Mouse (Mus musculus) MEL (cell line): ENCODE measurements around the gene Ino80. TPM values are rescaled to one million over a fixed set of nuclear protein-coding genes. Genes with fewer than 3 reads are reported as not detected.
A peak's percentile ranks its signal among the peaks of the same experiment; 100 is the strongest.

Experiments
- DNase-seq: peaks from one replicate; pipeline ENCODE4 v3.0.0; 2011; ENCODE audit warnings: low read depth, low spot score
- H3K27ac ChIP-seq: 2 replicates; pipeline ENCODE4 v1.5.1; 2012; ENCODE audit warnings: low read depth, mild to moderate bottlenecking, control low read depth, low read length, moderate library complexity; ENCODE audit not compliant: control insufficient read depth
- H3K27me3 ChIP-seq, 2 experiments: fragments of 150-350 bp in 1 of 2; sonication (generic) in 1 of 2; 2 replicates each; pipeline ENCODE4 v1.6.1; 2012; ENCODE audit warnings: low read length in 2 of 2, mild to moderate bottlenecking in 2 of 2, improper control_type of control experiment in 1 of 2, moderate library complexity in 1 of 2; ENCODE audit not compliant: insufficient read depth in 2 of 2, control insufficient read depth in 1 of 2
- H3K36me3 ChIP-seq, 2 experiments: 2 replicates each; pipeline ENCODE4 v1.6.1; 2012 to 2014; ENCODE audit warnings: low read length in 2 of 2, improper control_type of control experiment in 1 of 2, inconsistent platforms in 1 of 2, mild to moderate bottlenecking in 1 of 2; ENCODE audit not compliant: insufficient read depth in 2 of 2, control insufficient read depth in 1 of 2
- H3K4me1 ChIP-seq, 2 experiments: fragments of 150-350 bp in 1 of 2; sonication (generic) in 1 of 2; 2 replicates each; pipeline ENCODE4 v1.6.1; 2012; ENCODE audit warnings: low read length in 2 of 2, improper control_type of control experiment in 1 of 2, mild to moderate bottlenecking in 1 of 2; ENCODE audit not compliant: insufficient read depth in 2 of 2, control insufficient read depth in 1 of 2
- H3K4me3 ChIP-seq, 2 experiments: fragments of 150-350 bp in 1 of 2; sonication (generic) in 1 of 2; 2 replicates each; pipeline ENCODE4 v1.5.1; 2012; ENCODE audit warnings: low read depth in 2 of 2, low read length in 2 of 2, mild to moderate bottlenecking in 2 of 2, moderate library complexity in 2 of 2, control low read depth in 1 of 2, improper control_type of control experiment in 1 of 2; ENCODE audit not compliant: control insufficient read depth in 1 of 2, insufficient read depth in 1 of 2
- H3K79me2 ChIP-seq: 2 replicates; pipeline ENCODE4 v1.6.1; 2012; ENCODE audit warnings: mild to moderate bottlenecking, low read length, moderate library complexity; ENCODE audit not compliant: control insufficient read depth, poor library complexity, insufficient read depth
- H3K9ac ChIP-seq: 2 replicates; pipeline ENCODE4 v1.6.1; 2012; ENCODE audit warnings: low read depth, mild to moderate bottlenecking, control low read depth, low read length, moderate library complexity; ENCODE audit not compliant: control insufficient read depth, poor library complexity, severe bottlenecking
- H3K9me3 ChIP-seq: fragments of 150-350 bp; sonication (generic); replicated peaks from 2 replicates; pipeline ENCODE4 v1.6.1; 2012; ENCODE audit warnings: mild to moderate bottlenecking, low read length, improper control_type of control experiment, moderate library complexity; ENCODE audit not compliant: insufficient read depth
- BHLHE40 ChIP-seq: IDR thresholded peaks from 2 replicates; pipeline ENCODE4 v1.6.1; 2012; ENCODE audit warnings: low read depth, mild to moderate bottlenecking, inconsistent platforms, low read length, improper control_type of control experiment, borderline replicate concordance
- CHD2 ChIP-seq: IDR thresholded peaks from 2 replicates; pipeline ENCODE4 v1.6.1; 2011; ENCODE audit warnings: low read length, improper control_type of control experiment
- CTCF ChIP-seq, 3 experiments: IDR thresholded peaks in 2 of 3; conservative IDR thresholded peaks in 1 of 3; 2 replicates each; pipeline ENCODE4 v1.5.1; 2011 to 2012; ENCODE audit warnings: low read length in 3 of 3, low read depth in 2 of 3, mild to moderate bottlenecking in 2 of 3, improper control_type of control experiment in 1 of 3, inconsistent platforms in 1 of 3, mixed read lengths in 1 of 3, moderate library complexity in 1 of 3; ENCODE audit not compliant: control insufficient read depth in 1 of 3, insufficient read depth in 1 of 3, poor library complexity in 1 of 3, severe bottlenecking in 1 of 3
- E2F4 ChIP-seq: IDR thresholded peaks from 2 replicates; pipeline ENCODE4 v1.6.1; 2011; ENCODE audit warnings: low read depth, low read length, improper control_type of control experiment, borderline replicate concordance
- EP300 ChIP-seq, 2 experiments: IDR thresholded peaks; 2 replicates each; pipeline ENCODE4 v1.6.1; 2011; ENCODE audit warnings: improper control_type of control experiment in 2 of 2, low read length in 2 of 2, low read depth in 1 of 2, mild to moderate bottlenecking in 1 of 2
- ETS1 ChIP-seq: IDR thresholded peaks from 2 replicates; pipeline ENCODE4 v1.6.1; 2012; ENCODE audit warnings: low read depth, mild to moderate bottlenecking, inconsistent platforms, low read length, improper control_type of control experiment, moderate library complexity
- GABPA ChIP-seq: IDR thresholded peaks from 2 replicates; pipeline ENCODE4 v1.6.1; 2012; ENCODE audit warnings: low read depth, mild to moderate bottlenecking, inconsistent platforms, low read length, improper control_type of control experiment, moderate library complexity
- GATA1 ChIP-seq: IDR thresholded peaks from 2 replicates; pipeline ENCODE4 v1.6.1; 2011; ENCODE audit warnings: low read depth, low read length, improper control_type of control experiment
- HCFC1 ChIP-seq: IDR thresholded peaks from 2 replicates; pipeline ENCODE4 v1.6.1; 2012; ENCODE audit warnings: low read depth, mild to moderate bottlenecking, inconsistent platforms, low read length, improper control_type of control experiment, moderate library complexity
- JUND ChIP-seq: IDR thresholded peaks from 2 replicates; pipeline ENCODE4 v1.6.1; 2011; ENCODE audit warnings: low read depth, mild to moderate bottlenecking, improper control_type of control experiment, low read length
- KAT2A ChIP-seq: conservative IDR thresholded peaks from 2 replicates; pipeline ENCODE4 v1.6.1; 2012; ENCODE audit warnings: low read depth, low read length, improper control_type of control experiment, inconsistent platforms
- MAFK ChIP-seq: IDR thresholded peaks from 2 replicates; pipeline ENCODE4 v1.6.1; 2011; ENCODE audit warnings: low read depth, mild to moderate bottlenecking, low read length, improper control_type of control experiment, borderline replicate concordance
- MAX ChIP-seq: IDR thresholded peaks from 2 replicates; pipeline ENCODE4 v1.6.1; 2011; ENCODE audit warnings: low read length, improper control_type of control experiment
- MAZ ChIP-seq: IDR thresholded peaks from 2 replicates; pipeline ENCODE4 v1.6.1; 2012; ENCODE audit warnings: low read depth, mild to moderate bottlenecking, inconsistent platforms, low read length, improper control_type of control experiment
- MEF2A ChIP-seq: IDR thresholded peaks from 2 replicates; pipeline ENCODE4 v1.6.1; 2014; ENCODE audit warnings: low read depth, mild to moderate bottlenecking, inconsistent platforms, low read length, improper control_type of control experiment; ENCODE audit not compliant: poor library complexity, insufficient replicate concordance, severe bottlenecking; ENCODE audit errors: extremely low read depth
- MXI1 ChIP-seq: IDR thresholded peaks from 2 replicates; pipeline ENCODE4 v1.6.1; 2011; ENCODE audit warnings: mild to moderate bottlenecking, low read depth, low read length, improper control_type of control experiment
- MYB ChIP-seq: IDR thresholded peaks from 2 replicates; pipeline ENCODE4 v1.6.1; 2011; ENCODE audit warnings: mild to moderate bottlenecking, low read depth, low read length, improper control_type of control experiment
- MYC ChIP-seq: IDR thresholded peaks from 2 replicates; pipeline ENCODE4 v1.6.1; 2011; ENCODE audit warnings: low read depth, mild to moderate bottlenecking, low read length, improper control_type of control experiment, moderate library complexity
- NELFE ChIP-seq: IDR thresholded peaks from 2 replicates; pipeline ENCODE4 v1.6.1; 2011; ENCODE audit warnings: low read depth, low read length, improper control_type of control experiment
- POLR2A ChIP-seq, 2 experiments: IDR thresholded peaks; 2 replicates each; pipeline ENCODE4 v1.6.1; 2011 to 2012; ENCODE audit warnings: low read length in 2 of 2, mild to moderate bottlenecking in 2 of 2, control low read depth in 1 of 2, improper control_type of control experiment in 1 of 2, low read depth in 1 of 2, moderate library complexity in 1 of 2; ENCODE audit not compliant: control insufficient read depth in 1 of 2, insufficient read depth in 1 of 2, poor library complexity in 1 of 2
- POLR2AphosphoS2 ChIP-seq: IDR thresholded peaks from 2 replicates; pipeline ENCODE4 v1.6.1; 2011; ENCODE audit warnings: low read length, improper control_type of control experiment
- POLR2AphosphoS5 ChIP-seq: IDR thresholded peaks from 2 replicates; pipeline ENCODE4 v1.6.1; 2012; ENCODE audit warnings: low read depth, borderline replicate concordance, mild to moderate bottlenecking, inconsistent platforms, low read length, moderate library complexity, mixed read lengths
- RAD21 ChIP-seq: IDR thresholded peaks from 2 replicates; pipeline ENCODE4 v1.6.1; 2011; ENCODE audit warnings: mild to moderate bottlenecking, low read depth, low read length, improper control_type of control experiment
- RCOR1 ChIP-seq: IDR thresholded peaks from 2 replicates; pipeline ENCODE4 v1.6.1; 2012; ENCODE audit warnings: low read depth, mild to moderate bottlenecking, inconsistent platforms, low read length, improper control_type of control experiment
- SMC3 ChIP-seq: IDR thresholded peaks from 2 replicates; pipeline ENCODE4 v1.6.1; 2011; ENCODE audit warnings: low read depth, low read length, improper control_type of control experiment
- TAL1 ChIP-seq: IDR thresholded peaks from 2 replicates; pipeline ENCODE4 v1.6.1; 2012; ENCODE audit warnings: mild to moderate bottlenecking, inconsistent platforms, low read length, moderate library complexity, mixed read lengths
- TCF12 ChIP-seq: IDR thresholded peaks from 2 replicates; pipeline ENCODE4 v1.6.1; 2014; ENCODE audit warnings: low read depth, mild to moderate bottlenecking, inconsistent platforms, low read length, improper control_type of control experiment, moderate library complexity
- UBTF ChIP-seq: IDR thresholded peaks from 2 replicates; pipeline ENCODE4 v1.6.1; 2012; ENCODE audit warnings: low read depth, mild to moderate bottlenecking, inconsistent platforms, low read length, improper control_type of control experiment, moderate library complexity, borderline replicate concordance; ENCODE audit not compliant: insufficient read depth
- USF1 ChIP-seq: IDR thresholded peaks from 2 replicates; pipeline ENCODE4 v1.6.1; 2014; ENCODE audit warnings: low read depth, mild to moderate bottlenecking, inconsistent platforms, low read length, improper control_type of control experiment, moderate library complexity
- USF2 ChIP-seq, 2 experiments: IDR thresholded peaks; 2 replicates each; pipeline ENCODE4 v1.6.1; 2011 to 2012; ENCODE audit warnings: improper control_type of control experiment in 2 of 2, low read length in 2 of 2, borderline replicate concordance in 1 of 2, inconsistent platforms in 1 of 2, low read depth in 1 of 2, mild to moderate bottlenecking in 1 of 2; ENCODE audit not compliant: insufficient read depth in 1 of 2
- ZC3H11A ChIP-seq: IDR thresholded peaks from 2 replicates; pipeline ENCODE4 v1.6.1; 2012; ENCODE audit warnings: low read depth, mild to moderate bottlenecking, inconsistent platforms, low read length, improper control_type of control experiment
- ZKSCAN1 ChIP-seq: IDR thresholded peaks from 2 replicates; pipeline ENCODE4 v1.6.1; 2012; ENCODE audit warnings: low read depth, mild to moderate bottlenecking, inconsistent platforms, low read length, improper control_type of control experiment, moderate library complexity
- ZMIZ1 ChIP-seq: IDR thresholded peaks from 2 replicates; pipeline ENCODE4 v1.6.1; 2012; ENCODE audit warnings: low read depth, mild to moderate bottlenecking, inconsistent platforms, low read length, improper control_type of control experiment, moderate library complexity
- ZNF384 ChIP-seq: IDR thresholded peaks from 2 replicates; pipeline ENCODE4 v1.6.1; 2012; ENCODE audit warnings: low read depth, mild to moderate bottlenecking, inconsistent platforms, low read length, improper control_type of control experiment
- polyA plus RNA-seq, 2 experiments: library from polyadenylated mRNA; stranded (reverse) in 1 of 2; unstranded in 1 of 2; fragments of >175 nt in 1 of 2; fragments of >200 nt in 1 of 2; gene quantifications; 2 replicates each; pipeline versions ENCODE4 v1.2.1 to v1.2.4; 2012; ENCODE audit warnings: low replicate concordance in 2 of 2, low read depth in 1 of 2; ENCODE audit not compliant: insufficient read length in 2 of 2, insufficient read depth in 1 of 2, missing spikeins in 1 of 2
- total RNA-seq: library from RNA; depleted of rRNA; stranded (reverse); fragments of 300-350 nt; gene quantifications from 2 replicates; pipeline ENCODE4 v1.2.3, GENCODE M21; 2012; rRNA removed

Ino80 gene
- total RNA-seq (13.9 and 16.3 TPM in 2 replicates), polyA plus RNA-seq (10 to 100 TPM; 23.1 to 37.9 TPM)

GRCm38 (mm10) chr2:119477571-119478396 is at the start of gene Ino80:
TSS of gene Ino80 (minus strand) at chr2:119477687.
- Histone ChIP-seq H3K36me3 (peaks cover 1 to 16% of the 10 kb centered on the region in 2 experiments; a peak in 3 of 4 replicates), H3K4me1 (peaks cover 5 to 11% of the 10 kb centered on the region in 2 experiments; a peak in 3 of 4 replicates), H3K27ac (peak within 1 kb of the TSS; percentile 95), H3K4me3 (peak within 1 kb of the TSS; percentile 84 to 98), H3K9me3 (no peaks in the 10 kb centered on the region), H3K79me2 (peaks cover 41% of the 10 kb centered on the region), H3K9ac (peak within 1 kb of the TSS; percentile 97), H3K27me3 (no peaks in the 10 kb centered on the region)
- peak; percentile 100 for DNase-seq
- TF ChIP-seq USF1: no peak
- peak; percentile 55; the same call in 1 of the 2 replicates for TF ChIP-seq MYC
- no peak for TF ChIP-seq E2F4
- TF ChIP-seq POLR2A (IDR thresholded peaks at IDR 0.05; ENCODE audit: control insufficient read depth in 1 of 2, insufficient read depth in 1 of 2, low read depth in 1 of 2, low read length in 2 of 2, poor library complexity in 1 of 2): peak; percentile 40 to 92; a peak in 3 of 4 replicates
- no peak for TF ChIP-seq JUND
- TF ChIP-seq POLR2AphosphoS2: peak; percentile 92
- TF ChIP-seq RCOR1: no peak
- TF ChIP-seq BHLHE40: no peak
- 0 out of 4 replicates have a peak, but pooled peaks of 1 of the 2 experiments have one; percentile 48 for TF ChIP-seq EP300 (IDR thresholded peaks at IDR 0.05; ENCODE audit: low read depth in 1 of 2, low read length in 2 of 2)
- 0 out of 2 replicates have a peak, but pooled peaks have one; percentile 25 for TF ChIP-seq TCF12
- no peak; the same call in 1 of the 2 replicates for TF ChIP-seq MAFK
- TF ChIP-seq ZNF384: no peak
- TF ChIP-seq UBTF: peak; percentile 97; the same call in 1 of the 2 replicates
- no peak; the same call in 1 of the 2 replicates for TF ChIP-seq MXI1
- TF ChIP-seq GATA1: no peak
- peak; percentile 68; the same call in 1 of the 2 replicates for TF ChIP-seq ZMIZ1
- no peak for TF ChIP-seq MEF2A
- TF ChIP-seq KAT2A: peak; percentile 54; the same call in 1 of the 2 replicates
- TF ChIP-seq ZKSCAN1: no peak
- no peak for TF ChIP-seq CTCF (IDR thresholded peaks at IDR 0.05 in 2 of 3, conservative IDR thresholded peaks at IDR 0.05 in 1 of 3; ENCODE audit: control insufficient read depth in 1 of 3, insufficient read depth in 1 of 3, low read depth in 2 of 3, low read length in 3 of 3, poor library complexity in 1 of 3, severe bottlenecking in 1 of 3)
- peak; percentile 95 for TF ChIP-seq CHD2
- TF ChIP-seq NELFE: peak; percentile 74
- TF ChIP-seq TAL1: no peak
- no peak for TF ChIP-seq ZC3H11A
- TF ChIP-seq USF2 (IDR thresholded peaks at IDR 0.05; ENCODE audit: borderline replicate concordance in 1 of 2, insufficient read depth in 1 of 2, low read depth in 1 of 2, low read length in 2 of 2): no peak
- TF ChIP-seq HCFC1: peak; percentile 89
- 0 out of 2 replicates have a peak, but pooled peaks have one; percentile 22 for TF ChIP-seq MAZ
- TF ChIP-seq MAX: no peak; the same call in 1 of the 2 replicates
- no peak for TF ChIP-seq RAD21
- peak; percentile 17; the same call in 1 of the 2 replicates for TF ChIP-seq POLR2AphosphoS5
- peak; percentile 59 for TF ChIP-seq MYB
- TF ChIP-seq GABPA: peak; percentile 8; the same call in 1 of the 2 replicates
- peak; percentile 50; the same call in 1 of the 2 replicates for TF ChIP-seq ETS1
- TF ChIP-seq SMC3: no peak
